Mouse (Mus musculus) CD4-positive helper T cell, adult 2 months (primary cell): ENCODE data around the gene Vmn1r142.
"Not testable (repeated sequence)": the region's sequence is repeated elsewhere in the genome, so short reads cannot be mapped to it uniquely, and the experiment has no call there.

Source experiments
- DNase-seq: peaks from one replicate; pipeline ENCODE4 v3.0.0-alpha.2; 2012; ENCODE audit warnings: low read depth, missing footprints, low spot score

Vmn1r142 gene

DNA sequence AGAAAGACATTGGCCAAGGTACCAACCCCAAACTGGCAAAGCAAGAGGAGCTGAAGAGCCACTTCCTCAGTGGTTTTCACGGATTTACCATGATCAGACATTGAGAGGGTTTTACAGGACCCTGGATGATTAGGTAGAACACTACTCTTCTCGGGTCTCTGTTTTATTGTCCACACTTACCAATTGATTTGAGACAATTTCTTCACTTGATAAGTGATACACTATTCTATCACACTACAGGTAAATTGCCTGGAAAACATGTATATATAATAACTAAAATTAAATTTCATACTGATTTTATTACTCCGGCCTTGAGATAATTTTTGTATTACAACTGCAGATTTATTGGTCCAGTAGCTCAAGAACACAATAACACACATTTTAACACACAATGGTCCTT, at the start of gene Vmn1r142:
TSS of gene Vmn1r142 (minus strand) at position 101 of the 400 bp plus-strand sequence.
- DNase-seq, result not testable (repeated sequence)

DNA sequence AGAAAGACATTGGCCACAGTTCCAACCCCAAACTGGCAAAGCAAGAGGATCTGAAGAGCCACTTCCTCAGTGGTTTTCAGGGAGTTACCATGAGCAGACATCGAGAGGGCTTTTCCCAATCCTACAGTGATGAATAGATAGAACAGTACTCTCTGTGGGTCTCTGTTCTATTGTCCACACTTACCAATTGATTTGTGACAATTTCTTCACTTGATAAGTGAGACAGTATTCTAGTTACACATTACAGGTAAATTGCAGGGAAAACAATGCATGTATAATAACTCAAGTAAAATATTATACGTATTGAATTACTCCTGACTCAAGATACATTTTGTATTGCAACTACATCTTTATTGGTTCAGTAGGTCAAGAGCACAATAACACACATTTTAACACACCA, 37.3 kb upstream of the Vmn1r142 start, which contains the start of gene Gm8653:
TSS of gene Gm8653 (minus strand) at position 101 of the 400 bp plus-strand sequence.
- DNase-seq, result not testable (repeated sequence)

DNA sequence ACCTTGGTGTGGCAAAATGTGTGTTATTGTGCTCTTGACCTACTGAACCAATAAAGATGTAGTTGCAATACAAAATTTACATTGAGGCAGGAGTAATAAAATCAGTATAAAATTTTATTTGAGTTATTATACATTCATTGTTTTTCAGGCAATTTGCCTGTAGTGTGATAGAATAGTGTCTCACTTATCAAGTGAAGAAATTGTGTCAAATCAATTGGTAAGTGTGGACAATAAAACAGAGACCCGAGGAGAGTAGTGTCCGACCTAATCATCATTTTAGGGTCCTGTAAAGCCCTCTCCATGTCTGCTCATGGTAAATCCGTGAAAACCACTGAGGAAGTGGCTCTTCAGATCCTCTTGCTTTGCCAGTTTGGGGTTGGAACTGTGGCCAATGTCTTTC, 25.2 kb upstream of the Vmn1r142 start, which contains the start of gene Vmn1r143:
TSS of gene Vmn1r143 (plus strand) at position 301 of the 400 bp plus-strand sequence.
- not testable (repeated sequence) for DNase-seq

DNA sequence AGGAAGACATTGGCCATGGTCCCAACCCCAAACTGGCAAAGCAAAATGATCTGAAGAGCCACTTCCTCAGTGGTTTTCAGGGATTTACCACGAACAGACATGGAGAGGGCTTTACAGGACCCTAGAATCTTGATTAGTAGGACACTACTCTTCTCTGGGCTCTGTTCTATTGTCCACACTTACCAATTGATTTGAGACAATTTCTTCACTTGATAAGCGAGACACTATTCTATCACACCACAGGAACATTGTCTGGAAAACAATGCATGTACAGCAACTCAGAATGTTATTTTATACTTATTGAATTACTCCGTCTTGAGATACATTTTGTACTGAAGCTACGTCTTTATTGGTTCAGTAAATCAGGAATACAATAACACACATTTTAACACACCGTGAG, 29.2 kb downstream of the Vmn1r142 start, which contains the start of gene Gm10666:
TSS of gene Gm10666 (minus strand) at position 101 of the 400 bp plus-strand sequence.
- DNase-seq, result not testable (repeated sequence)

DNA sequence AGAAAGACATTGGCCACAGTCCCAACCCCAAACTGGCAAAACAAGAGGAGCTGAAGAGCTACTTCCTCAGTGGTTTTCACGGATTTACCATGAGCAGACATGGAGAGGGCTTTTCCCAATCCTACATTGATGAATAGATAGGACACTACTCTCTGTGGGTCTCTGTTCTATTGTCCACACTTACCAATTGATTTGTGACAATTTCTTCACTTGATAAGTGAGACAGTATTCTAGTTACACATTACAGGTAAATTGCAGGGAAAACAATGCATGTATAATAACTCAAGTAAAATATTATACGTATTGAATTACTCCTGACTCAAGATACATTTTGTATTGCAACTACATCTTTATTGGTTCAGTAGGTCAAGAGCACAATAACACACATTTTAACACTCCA, 45.7 kb downstream of the Vmn1r142 start, which contains the start of gene Gm16451:
TSS of gene Gm16451 (minus strand) at position 101 of the 400 bp plus-strand sequence.
- DNase-seq, result not testable (repeated sequence)
